Mouse (Mus musculus) stomach, postnatal 0 days (tissue): ENCODE results near the gene Dusp18.

Experiments used
- CTCF ChIP-seq: IDR thresholded peaks from 2 replicates; pipeline ENCODE4 v1.5.1; 2016; ENCODE audit warnings: antibody characterized with exemption, low read depth, mild to moderate bottlenecking, moderate library complexity
- EP300 ChIP-seq: optimal IDR thresholded peaks from 2 replicates; pipeline ENCODE3; 2016; ENCODE audit warnings: antibody characterized with exemption

DNA sequence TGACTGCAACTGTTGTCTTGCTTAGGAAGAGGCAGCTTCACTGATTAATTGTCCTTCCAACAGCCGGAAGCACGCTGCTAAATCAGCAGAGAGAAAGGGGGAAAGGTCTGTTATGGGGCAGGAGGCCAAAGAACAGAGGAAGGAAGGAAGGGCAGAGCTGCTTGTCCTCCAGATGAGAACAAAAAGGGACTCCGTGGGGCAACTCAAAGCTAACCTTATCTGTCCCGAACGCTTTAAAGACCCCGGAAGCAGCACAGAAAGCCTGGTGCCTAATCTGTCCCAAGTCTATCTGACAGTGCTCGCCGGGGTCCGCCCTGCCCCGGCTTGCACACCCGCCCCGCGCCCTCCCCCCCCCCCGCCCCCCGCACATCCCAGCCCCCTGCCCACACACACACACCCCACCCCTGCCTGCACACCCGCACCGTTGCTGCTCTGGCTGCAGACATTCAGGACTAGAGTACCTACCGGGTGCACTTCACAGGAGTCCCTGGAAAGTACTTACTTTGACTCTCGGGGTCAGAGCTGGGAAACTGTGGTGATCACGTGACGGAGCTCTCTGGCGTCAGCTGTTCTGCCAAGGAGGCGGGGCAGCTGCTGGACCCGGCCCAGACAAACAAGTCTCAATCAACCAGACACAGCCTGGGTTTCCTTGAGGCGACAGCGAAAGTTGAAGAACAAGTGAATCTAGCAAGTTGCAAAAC lies 36.6 kb downstream of the Dusp18 start, which contains the start of gene Tcn2:
- TF ChIP-seq CTCF: no peak
- TF ChIP-seq EP300: no peak
